Mouse (Mus musculus): Measurements from ENCODE around the gene Batf2.
"Not testable (repeated sequence)": the region's sequence is repeated elsewhere in the genome, so short reads cannot be mapped to it uniquely, and the experiment has no call there.

Batf2 gene

GRCm38 (mm10) chr19:6140678-6141393 is at the start of gene Batf2:
Gene Batf2, plus strand, starts transcription at chr19:6140983.
- peak; percentile 84 to 87 for DNase-seq (ENCODE audit: low spot score in 2 of 2)

DNA sequence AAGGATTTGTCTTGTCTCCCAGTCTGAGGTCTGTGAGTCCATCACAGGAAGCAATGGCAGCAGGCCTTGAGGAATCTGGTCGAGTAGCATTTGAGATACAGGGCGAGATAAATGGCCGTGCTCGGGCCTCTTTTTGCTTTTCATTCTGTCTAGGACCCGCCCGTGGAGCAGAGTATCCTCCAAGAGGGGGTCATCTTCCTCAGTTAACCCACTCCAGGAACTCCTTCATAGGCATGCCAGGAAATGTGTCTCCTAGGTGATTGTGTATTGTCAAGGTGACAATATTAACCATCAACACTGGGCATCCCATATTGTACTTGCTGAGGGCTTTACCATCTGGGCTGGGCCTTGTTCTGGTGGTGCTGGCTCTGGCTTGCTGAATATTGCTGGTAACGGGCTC is 46.7 kb upstream of the Batf2 start, which contains the start of gene AC131692.1:
Gene AC131692.1, plus strand, starts transcription at position 301 of the 400 bp plus-strand sequence.
- no peak for DNase-seq (ENCODE audit: low spot score in 2 of 2)

DNA sequence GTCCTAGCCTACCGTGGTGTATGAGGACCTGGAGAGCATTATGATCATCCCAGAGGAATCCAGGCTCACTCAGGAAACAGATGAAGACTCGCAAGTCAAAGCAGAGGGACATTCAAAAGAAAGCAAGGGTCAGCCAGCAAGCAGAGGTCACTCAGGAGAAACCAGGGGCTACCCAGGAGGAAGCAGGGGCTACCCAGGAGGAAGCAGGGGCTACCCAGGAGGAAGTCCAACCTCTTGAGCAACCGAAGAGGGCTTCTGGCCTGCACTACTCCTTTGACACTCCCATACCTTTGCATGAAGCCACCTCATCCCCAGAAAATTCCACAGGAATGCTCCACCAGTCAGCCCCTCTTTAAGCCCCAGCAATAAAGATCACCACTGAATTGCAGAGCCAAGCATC is 42.9 kb upstream of the Batf2 start:
- DNase-seq (ENCODE audit: low spot score in 2 of 2) = no peak

GRCm38 (mm10) chr19:6101186-6101585 is 39.6 kb upstream of the Batf2 start:
- DNase-seq (ENCODE audit: low spot score in 2 of 2) = no peak

GRCm38 (mm10) chr19:6102169-6102853 is 38.5 kb upstream of the Batf2 start:
- no peak for DNase-seq (ENCODE audit: low spot score in 2 of 2)

DNA sequence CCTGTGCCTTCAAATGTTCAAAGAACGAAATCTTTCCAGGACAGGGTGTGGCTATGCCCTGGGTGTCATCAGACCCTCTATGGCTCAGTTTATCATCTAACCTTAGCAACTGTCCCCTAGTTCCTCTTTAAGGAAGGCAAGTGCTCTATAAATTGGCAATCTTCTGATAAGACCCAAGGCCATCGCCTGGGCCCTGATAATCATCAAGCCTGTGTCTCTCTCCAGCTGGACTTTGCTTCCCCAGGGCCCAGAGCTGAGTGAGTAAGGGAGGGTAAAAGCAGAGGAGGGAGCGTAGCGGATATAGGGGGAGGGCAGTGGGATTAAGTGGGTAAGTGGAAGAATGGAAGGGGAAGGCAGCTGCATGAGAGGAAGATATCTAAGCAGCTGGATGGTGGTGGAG is 36.3 kb upstream of the Batf2 start:
- DNase-seq (ENCODE audit: low spot score in 2 of 2) = no peak

- no peak for DNase-seq (ENCODE audit: low spot score in 2 of 2)
Measured at GRCm38 (mm10) chr19:6105586-6105985, 35.2 kb upstream of the Batf2 start, which contains the start of gene Naaladl1. Gene Naaladl1, plus strand, starts transcription at chr19:6105782.

DNA sequence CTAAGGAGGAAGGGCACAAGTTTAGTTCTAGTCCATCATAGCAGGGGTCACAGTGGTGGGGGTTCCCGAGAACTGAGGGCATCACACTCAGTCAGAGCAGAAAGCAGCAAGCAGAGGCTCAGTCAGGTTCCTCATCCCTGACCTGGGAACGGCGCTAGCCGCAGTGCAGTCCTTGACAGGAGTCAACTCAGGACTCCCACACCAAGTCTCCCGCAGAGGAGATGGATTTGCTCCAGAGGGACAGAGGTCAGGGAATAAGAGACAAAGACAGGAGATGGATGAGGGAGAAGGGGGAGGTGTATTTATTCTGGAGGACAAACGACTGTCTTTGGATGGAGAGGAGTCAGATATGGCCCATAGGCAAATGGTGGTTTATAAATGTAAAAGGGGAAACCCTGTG is 27.7 kb upstream of the Batf2 start:
- DNase-seq (ENCODE audit: low spot score in 2 of 2) = no peak

DNA sequence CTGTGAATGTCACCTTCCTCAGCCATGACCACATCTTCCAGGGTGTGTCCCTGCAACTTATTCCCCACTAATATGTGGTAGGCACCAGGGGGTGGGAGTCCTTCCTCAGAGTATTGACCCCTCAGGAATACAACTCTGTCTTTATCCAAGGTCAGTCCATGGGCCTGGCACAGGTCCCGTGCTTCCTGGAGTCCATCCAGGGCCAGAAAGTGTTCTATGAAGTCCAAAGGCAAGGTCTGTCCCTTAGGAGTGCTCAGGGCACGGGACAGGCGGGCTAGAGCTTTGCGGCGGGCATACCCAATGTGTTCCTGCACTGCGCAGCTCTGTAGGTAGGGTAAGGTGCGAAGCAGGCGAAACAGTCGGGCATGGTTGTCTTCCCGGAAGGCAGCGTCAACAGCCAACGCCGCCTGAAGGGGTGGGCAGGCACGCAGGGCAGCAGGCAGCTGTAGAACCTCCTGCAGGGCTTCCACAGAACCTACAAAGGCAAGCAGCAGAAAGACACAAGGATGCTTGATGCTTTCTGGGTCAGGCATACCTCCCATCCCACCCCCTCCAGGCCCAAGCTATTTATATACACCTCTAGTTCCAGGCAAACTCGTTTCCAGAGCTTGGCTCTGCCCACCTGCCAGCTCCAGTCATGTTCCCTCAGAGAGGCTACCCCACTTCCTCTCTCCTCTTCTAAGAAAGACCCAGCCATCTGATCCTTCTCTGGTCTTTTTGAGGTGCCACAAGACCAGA is 24.5 kb upstream of the Batf2 start:
- no peak for DNase-seq (ENCODE audit: low spot score in 2 of 2)

GRCm38 (mm10) chr19:6117346-6117985 is 23.3 kb upstream of the Batf2 start:
- DNase-seq (ENCODE audit: low spot score in 2 of 2) = no peak

DNA sequence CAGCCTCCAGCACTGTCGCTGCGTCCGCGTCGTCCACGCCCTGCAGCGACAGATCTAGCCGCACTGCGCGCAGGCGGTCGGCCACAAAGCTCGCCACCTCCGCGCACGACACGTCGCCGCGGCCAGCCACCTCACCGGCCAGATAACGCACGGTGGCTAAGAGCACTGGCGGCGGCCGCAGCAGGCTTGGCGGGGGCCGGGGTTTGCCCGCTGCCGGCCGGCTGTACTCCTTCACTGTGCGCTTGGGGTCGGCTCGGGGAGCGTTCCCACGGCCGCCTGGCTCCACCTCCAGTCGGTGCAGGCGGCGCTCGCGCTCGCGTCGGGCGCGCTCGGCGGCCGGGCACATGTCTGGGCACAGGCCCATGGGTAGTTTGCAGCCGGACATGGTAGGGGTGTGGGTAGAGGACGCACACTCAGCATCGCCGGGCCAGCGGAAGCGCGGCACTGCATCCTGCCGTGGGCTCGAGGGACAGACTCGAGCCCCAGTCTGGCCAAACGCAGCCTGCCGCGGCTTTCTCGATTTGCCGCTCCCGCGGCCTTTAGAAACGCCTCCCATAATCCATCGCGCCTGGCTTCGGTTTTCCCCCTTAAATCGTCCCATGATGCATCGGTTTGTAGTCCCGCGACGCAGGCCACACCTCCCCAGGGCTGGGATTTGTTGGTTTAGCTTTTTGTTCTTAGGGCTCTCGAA is 22.7 kb upstream of the Batf2 start, which contains the start of gene Sac3d1:
Gene Sac3d1, minus strand, starts transcription at position 665 of the 691 bp plus-strand sequence.
- peak; percentile 83 to 88 for DNase-seq (ENCODE audit: low spot score in 2 of 2)

DNA sequence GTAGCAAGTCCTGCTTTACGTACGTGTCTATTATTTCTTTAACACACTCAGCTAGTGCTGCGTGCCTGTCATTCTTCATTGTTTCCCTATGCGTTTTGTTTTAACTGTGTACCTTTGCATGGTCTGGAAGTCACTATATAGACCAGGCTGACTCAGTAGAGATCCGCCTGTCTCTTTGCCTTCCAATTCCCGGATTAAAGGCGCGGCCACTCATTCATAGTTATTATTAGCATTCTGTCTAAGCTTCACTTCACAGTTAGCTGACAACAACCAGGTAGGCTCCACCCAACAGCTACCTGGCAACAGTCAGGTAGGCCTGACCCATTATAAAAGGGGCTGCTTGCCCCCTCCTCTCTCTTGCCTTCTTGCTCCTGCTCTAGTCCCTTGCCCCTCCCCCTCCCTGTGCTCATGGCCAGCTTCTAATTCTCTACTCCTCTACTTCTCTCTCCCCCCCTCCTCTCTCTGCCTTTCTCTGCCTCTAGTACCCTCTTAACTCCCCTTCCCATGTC is 22.1 kb upstream of the Batf2 start:
- DNase-seq (ENCODE audit: low spot score in 2 of 2) = no peak

DNA sequence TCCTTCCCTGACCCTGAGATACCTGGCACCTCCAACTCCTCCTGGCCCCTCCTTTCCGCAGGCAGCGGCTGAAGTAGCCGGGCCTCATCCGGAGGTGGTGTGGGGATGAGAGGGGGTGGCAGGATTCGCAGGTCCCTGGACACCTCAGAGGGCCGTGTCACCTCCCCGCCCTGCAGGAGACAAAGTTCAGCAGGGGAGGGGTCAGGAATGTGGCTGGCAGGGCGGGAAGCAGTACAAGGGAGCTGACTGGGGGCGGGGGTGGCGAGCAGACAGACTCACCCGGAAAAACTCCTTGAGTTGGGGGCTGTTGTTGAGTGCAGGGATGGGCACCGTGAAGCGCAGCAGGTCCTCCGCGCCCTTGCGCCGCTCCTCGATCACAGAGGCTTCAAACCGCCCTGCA is 19.0 kb upstream of the Batf2 start:
- DNase-seq (ENCODE audit: low spot score in 2 of 2) = no peak

DNA sequence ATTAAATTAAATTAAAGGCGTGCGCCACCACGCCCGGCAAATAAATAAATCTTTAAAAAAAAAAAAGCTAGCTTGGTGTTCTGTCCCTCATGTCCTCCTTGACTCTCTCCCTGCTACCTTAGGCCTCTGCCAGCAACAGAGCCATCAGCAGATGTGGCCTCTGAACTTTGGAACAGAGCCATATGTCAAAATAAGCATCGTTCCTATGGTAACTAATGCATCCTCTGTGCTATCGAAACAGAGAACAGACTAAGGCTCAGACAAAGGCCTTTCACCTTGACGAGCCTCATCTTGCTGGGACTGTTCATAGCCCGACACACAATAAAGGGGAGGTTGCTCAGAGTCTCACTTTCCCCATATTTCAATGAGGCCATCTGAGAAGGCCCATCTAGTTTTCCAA is 17.5 kb upstream of the Batf2 start:
- DNase-seq (ENCODE audit: low spot score in 2 of 2) = no peak

DNA sequence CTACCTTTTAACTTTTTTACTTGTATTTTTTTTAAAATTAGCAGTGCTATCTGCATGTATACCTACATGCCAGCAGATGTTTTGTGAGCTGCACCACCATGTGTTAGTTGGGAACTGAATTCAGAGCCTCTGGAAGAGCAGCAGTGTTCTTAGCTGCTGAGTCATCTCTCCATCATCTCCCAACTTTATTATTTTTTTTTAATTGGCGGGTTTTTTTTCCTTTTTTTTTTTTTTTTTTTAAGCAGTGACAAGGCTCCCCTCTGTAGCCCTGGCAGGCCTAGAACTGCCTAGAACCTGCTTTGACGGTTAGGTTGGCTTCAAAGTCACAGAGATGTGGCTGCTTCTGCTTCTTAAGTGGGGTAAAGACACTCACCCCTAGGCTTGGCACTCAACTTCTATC is 15.9 kb upstream of the Batf2 start:
- no peak for DNase-seq (ENCODE audit: low spot score in 2 of 2)

DNA sequence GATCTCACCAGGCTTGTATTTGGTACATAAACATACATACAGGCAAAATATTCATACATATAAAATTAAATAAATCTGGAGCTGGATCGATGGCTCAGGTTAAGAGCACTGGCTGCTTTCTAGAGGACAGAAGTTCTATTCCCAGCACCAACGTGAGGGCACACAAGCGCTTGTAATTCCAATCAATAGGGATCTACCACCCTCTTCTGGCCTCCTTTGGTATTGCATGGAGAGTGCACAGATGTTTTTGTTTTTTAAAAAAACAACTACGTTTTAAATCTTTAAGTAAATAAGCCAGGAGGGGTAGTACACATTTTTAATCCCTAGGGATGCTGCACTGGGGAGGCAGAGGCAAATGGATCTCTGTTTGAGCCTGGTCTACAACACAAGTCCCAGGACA is 14.5 kb upstream of the Batf2 start:
- DNase-seq (ENCODE audit: low spot score in 2 of 2) = no peak

DNA sequence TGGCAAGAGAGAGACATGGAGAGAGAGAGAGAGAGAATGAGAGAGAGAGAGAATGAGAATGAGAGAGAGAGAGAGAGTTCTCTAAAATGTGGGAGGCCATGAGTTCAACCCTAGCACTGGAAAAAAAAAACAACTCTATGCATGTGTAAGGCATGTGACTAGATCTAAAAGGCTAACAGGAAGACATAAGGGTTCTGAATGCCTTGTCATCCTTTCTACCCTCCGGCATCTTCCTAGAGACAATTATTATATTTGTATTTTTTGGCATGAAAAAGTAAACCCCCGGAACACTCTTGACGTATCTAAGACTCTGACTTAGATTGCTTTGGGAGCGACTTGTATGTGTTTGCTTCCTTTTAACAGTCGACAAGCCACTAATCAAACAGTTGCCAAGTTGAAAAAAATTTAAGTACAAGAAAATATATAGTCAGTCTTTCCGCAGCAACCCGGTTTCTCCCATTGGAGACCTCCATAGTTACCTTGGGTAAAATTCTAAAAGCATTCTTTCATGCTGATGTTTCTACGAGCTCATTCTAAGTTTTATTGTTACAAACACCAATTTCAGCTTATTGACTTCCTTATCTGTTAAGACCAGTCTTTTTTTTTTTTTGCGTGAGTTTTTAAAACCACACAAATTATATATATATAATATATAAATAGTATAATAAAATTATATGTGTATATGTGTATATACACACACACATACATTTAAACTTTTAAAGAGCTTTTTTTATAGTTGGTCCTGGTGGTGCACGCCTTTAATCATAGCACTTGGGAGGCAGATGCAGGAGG is 13.8 kb upstream of the Batf2 start:
- no peak for DNase-seq (ENCODE audit: low spot score in 2 of 2)

- peak; percentile 94 to 95 for DNase-seq (ENCODE audit: low spot score in 2 of 2)
Measured at GRCm38 (mm10) chr19:6127760-6128341, 12.9 kb upstream of the Batf2 start, which contains the start of gene Snx15. Gene Snx15, minus strand, starts transcription at chr19:6128304.

DNA sequence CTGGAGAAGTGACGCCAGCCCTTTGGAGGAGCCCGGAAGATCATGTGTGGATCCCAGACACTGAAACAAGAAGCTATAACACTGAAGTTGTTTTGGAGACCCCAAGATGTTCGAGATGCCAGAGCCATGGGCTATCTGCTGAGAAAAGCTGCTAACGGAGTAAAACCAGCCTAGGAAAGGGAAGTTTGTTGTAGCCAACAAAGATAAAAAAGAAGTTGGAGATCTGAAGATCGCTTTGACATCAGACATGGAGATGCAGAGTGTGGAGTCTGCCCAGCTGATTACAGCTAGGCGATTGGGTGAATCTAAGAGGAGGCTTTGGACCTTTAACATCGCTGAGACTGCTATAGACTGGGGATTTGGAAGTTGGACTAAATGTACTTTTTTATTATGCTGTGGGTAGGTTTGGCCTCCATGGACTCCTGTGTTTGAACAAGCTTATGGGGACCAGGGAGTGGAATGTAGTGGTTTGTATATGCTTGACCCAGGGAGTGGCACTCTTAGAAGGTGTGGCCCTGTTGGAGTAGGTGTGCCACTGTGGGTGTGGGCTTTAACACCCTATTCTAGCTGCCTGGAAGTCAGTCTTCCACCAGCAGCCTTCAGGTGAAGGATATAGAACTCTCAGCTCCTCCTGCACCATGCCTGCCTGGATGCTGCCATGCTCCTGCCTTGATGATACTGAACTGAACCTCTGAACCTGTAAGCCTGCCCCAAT is 10.2 kb upstream of the Batf2 start:
- not testable (repeated sequence) for DNase-seq (ENCODE audit: low spot score in 2 of 2)
